Mouse (Mus musculus) stomach, postnatal 0 days (tissue): ENCODE measurements around the gene Tshb. TPM values are rescaled to one million over a fixed set of nuclear protein-coding genes. Genes with fewer than 3 reads are reported as not detected.
A peak's percentile ranks its signal among the peaks of the same experiment; 100 is the strongest.

Experiments
- ATAC-seq: fragments of 200-750 bp; cut with Nextera tagmentation; 2 replicates; pipeline ENCODE4 v1.8.0; 2017; ENCODE audit not compliant: low FRiP score, low TSS enrichment
- DNase-seq: peaks from one replicate; pipeline ENCODE4 v3.0.0-alpha.2; 2016; ENCODE audit warnings: low spot score
- H3K27ac ChIP-seq: fragments of 300-500 bp; sonication (generic); replicated peaks from 2 replicates; pipeline ENCODE4 v1.5.1; 2014; ENCODE audit warnings: mild to moderate bottlenecking, control low read depth
- H3K27me3 ChIP-seq: fragments of 300-500 bp; sonication (generic); 2 replicates; pipeline ENCODE4 v1.6.1; 2014; ENCODE audit warnings: low read length; ENCODE audit not compliant: control insufficient read depth, insufficient read depth
- H3K36me3 ChIP-seq: fragments of 300-500 bp; sonication (generic); 2 replicates; pipeline ENCODE4 v1.6.1; 2014; ENCODE audit warnings: low read length, mixed read lengths; ENCODE audit not compliant: control insufficient read depth, insufficient read depth
- H3K4me1 ChIP-seq: fragments of 300-500 bp; sonication (generic); replicated peaks from 2 replicates; pipeline ENCODE4 v1.6.1; 2014; ENCODE audit warnings: antibody characterized with exemption; ENCODE audit not compliant: control insufficient read depth, insufficient read depth
- H3K4me2 ChIP-seq: fragments of 300-500 bp; sonication (generic); replicated peaks from 2 replicates; pipeline ENCODE4 v1.6.1; 2014; ENCODE audit warnings: low read depth, mild to moderate bottlenecking, control low read depth, moderate library complexity
- H3K4me3 ChIP-seq: fragments of 300-500 bp; sonication (generic); 2 replicates; pipeline ENCODE4 v1.5.1; 2014; ENCODE audit warnings: low read depth, low read length, control low read depth
- H3K9ac ChIP-seq: fragments of 300-500 bp; sonication (generic); 2 replicates; pipeline ENCODE4 v1.6.1; 2014; ENCODE audit warnings: mild to moderate bottlenecking, low read length, control low read depth, mixed read lengths
- H3K9me3 ChIP-seq: fragments of 300-500 bp; sonication (generic); 2 replicates; pipeline ENCODE4 v1.6.1; 2016; ENCODE audit warnings: low read length; ENCODE audit not compliant: control insufficient read depth
- CTCF ChIP-seq: IDR thresholded peaks from 2 replicates; pipeline ENCODE4 v1.5.1; 2016; ENCODE audit warnings: antibody characterized with exemption, low read depth, mild to moderate bottlenecking, moderate library complexity
- EP300 ChIP-seq: optimal IDR thresholded peaks from 2 replicates; pipeline ENCODE3; 2016; ENCODE audit warnings: antibody characterized with exemption
- WGBS: fragments of 180-500 bp; shearing (Covaris S2); extraction: QIAGEN DNeasy Blood & Tissue Kit; methylation state at CpG from one replicate; pipeline ENCODE4 v1.1.7; 2014; 5-methylcytosine and 5-hydroxymethylcytosine counted together
- polyA plus RNA-seq: library from polyadenylated mRNA; unstranded; fragments of >200 nt; fragmentation: Nextera tagmentation; extraction: Ambion mirVana; gene quantifications from 2 replicates; pipeline ENCODE4 v1.2.1, GENCODE M21; 2015

Gene Tshb
- polyA plus RNA-seq, 1 experiment from 2014 or later, result 0.15 TPM

DNA sequence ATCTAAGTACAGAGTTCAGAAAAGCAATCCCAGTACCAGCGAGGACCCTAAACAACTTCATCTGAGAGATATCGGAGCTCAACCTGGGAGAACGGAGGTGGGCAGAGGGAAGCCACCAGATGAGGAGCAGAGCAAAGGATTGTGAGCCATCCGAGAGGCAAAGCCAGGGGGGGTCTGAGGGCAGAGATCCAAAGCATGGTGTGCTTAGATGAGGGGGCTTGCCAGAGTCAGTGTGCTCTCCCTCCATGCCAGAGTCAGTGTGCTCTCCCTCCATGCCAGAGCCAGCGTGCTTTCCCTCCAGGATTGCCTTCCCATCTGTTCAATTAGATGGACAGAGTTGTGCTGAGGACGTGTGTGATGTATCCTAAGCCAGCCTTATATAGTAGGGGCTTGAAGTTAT, 45.4 kb downstream of the Tshb start:
- no peak for TF ChIP-seq CTCF
- no peak for TF ChIP-seq EP300
- DNase-seq (no peak), ATAC-seq (no peak)
- H3K9ac ChIP-seq, result peak overlapping the region; percentile 36; the same call in 1 of the 2 replicates
- peaks cover 2% of the 10 kb centered on the region for H3K4me1 ChIP-seq
- no peaks in the 10 kb centered on the region for H3K27me3 ChIP-seq
- WGBS, result 79% methylated on average over 6 of the region's 6 CpGs
- peak overlapping the region; percentile 8 for H3K4me2 ChIP-seq
- peak overlapping the region; percentile 18; the same call in 1 of the 2 replicates for H3K27ac ChIP-seq
- H3K4me3 ChIP-seq, result no peak overlapping the region
- H3K9me3 ChIP-seq, result no peaks in the 10 kb centered on the region
- no peaks in the 10 kb centered on the region for H3K36me3 ChIP-seq

DNA sequence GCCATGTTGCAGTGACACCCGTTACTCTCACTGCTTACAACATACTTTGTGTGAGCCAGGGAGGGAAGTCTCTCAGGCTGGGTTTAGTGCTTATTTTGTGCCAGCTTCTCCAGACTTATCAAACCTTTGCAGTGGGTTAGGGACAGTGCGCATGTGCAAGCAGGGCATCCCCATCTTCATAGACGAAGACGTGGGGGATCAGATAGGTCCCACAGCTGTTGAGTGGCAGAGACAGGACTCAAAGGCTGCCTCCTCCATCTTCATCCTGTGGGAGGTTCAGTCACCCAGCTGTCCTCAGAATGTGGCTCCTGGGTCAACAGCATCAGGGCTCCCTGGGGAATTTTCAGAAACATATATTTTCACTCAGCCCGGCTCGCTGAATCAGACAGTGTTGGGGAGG, 46.1 kb downstream of the Tshb start:
- ATAC-seq (no peak), DNase-seq (no peak)
- WGBS, result 71% methylated on average over 6 of the region's 6 CpGs
- H3K9me3 ChIP-seq, result no peaks in the 10 kb centered on the region
- no peaks in the 10 kb centered on the region for H3K27me3 ChIP-seq
- H3K9ac ChIP-seq, result no peak overlapping the region
- no peaks in the 10 kb centered on the region for H3K36me3 ChIP-seq
- H3K4me1 ChIP-seq, result no peaks in the 10 kb centered on the region; the same call in 1 of the 2 replicates
- peak overlapping the region; percentile 73; the same call in 1 of the 2 replicates for H3K4me3 ChIP-seq
- no peak overlapping the region for H3K27ac ChIP-seq
- H3K4me2 ChIP-seq, result peak overlapping the region; percentile 88
- TF ChIP-seq CTCF (no peak), EP300 (no peak)

DNA sequence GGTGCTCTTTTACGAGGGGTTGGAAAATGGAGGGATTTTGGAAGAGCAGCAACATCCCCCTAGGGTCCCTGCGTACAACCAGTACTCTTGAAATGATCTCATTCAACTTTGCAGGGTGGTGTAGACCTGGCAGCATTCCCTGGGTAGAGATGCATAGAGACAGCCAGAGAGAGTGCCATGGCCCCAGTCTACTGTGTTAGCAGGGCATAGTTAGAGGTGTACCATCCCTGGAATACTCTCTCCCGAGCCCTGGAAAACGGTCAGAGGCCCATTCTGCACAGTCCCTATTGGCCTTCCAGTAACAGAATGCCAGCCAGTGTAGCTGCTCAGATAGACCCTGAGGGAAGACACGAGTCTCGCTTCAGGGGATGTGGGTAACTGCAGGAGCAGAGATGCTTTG, 46.9 kb downstream of the Tshb start:
- WGBS, result 62% methylated on average over 6 of the region's 6 CpGs
- DNase-seq (no peak), ATAC-seq (no peak)
- no peaks in the 10 kb centered on the region; the same call in 1 of the 2 replicates for H3K4me1 ChIP-seq
- no peaks in the 10 kb centered on the region for H3K36me3 ChIP-seq
- no peaks in the 10 kb centered on the region for H3K27me3 ChIP-seq
- H3K27ac ChIP-seq, result peak overlapping the region; percentile 18; the same call in 1 of the 2 replicates
- peak overlapping the region; percentile 73 for H3K4me3 ChIP-seq
- H3K9ac ChIP-seq, result peak overlapping the region; percentile 77
- H3K9me3 ChIP-seq, result no peaks in the 10 kb centered on the region
- H3K4me2 ChIP-seq, result peak overlapping the region; percentile 88
- TF ChIP-seq CTCF (no peak), EP300 (no peak)

DNA sequence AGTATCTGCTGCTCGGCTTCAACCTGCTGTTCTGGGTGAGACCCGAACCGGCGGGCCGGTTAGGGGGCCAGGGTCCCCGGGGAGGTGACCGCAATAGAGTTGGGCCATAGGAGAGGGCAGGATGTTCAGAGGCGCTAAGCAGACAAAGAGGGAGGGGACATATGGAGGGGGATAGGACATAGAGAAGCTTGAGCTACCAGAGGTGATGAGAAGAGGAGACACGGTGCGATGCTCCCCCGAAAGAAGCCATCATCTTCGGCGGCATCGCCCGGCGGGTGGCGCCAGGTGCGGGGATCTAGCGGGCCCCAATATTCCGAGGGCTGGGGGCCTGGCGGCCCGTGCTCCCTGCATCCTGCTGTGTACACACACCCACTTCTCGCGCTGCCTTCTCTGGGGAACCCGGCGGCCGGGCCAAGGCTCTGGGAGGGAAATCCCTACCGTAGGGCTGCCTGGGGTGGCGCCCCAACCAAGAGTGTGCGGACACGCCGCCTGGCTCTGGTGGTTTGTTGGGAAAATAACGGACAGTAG, 47.4 kb downstream of the Tshb start:
- H3K9me3 ChIP-seq, result no peaks in the 10 kb centered on the region
- H3K27ac ChIP-seq, result peak overlapping the region; percentile 92
- ATAC-seq, result peak; percentile 79
- TF ChIP-seq EP300, result no peak
- peak; percentile 54 for TF ChIP-seq CTCF
- H3K4me3 ChIP-seq, result peak overlapping the region; percentile 73
- H3K36me3 ChIP-seq, result no peaks in the 10 kb centered on the region
- H3K4me1 ChIP-seq, result no peaks in the 10 kb centered on the region; the same call in 1 of the 2 replicates
- WGBS, result under 1% methylated on average over 33 of the region's 33 CpGs
- no peaks in the 10 kb centered on the region for H3K27me3 ChIP-seq
- H3K4me2 ChIP-seq, result peak overlapping the region; percentile 88
- DNase-seq, result peak; percentile 77
- H3K9ac ChIP-seq, result peak overlapping the region; percentile 77

DNA sequence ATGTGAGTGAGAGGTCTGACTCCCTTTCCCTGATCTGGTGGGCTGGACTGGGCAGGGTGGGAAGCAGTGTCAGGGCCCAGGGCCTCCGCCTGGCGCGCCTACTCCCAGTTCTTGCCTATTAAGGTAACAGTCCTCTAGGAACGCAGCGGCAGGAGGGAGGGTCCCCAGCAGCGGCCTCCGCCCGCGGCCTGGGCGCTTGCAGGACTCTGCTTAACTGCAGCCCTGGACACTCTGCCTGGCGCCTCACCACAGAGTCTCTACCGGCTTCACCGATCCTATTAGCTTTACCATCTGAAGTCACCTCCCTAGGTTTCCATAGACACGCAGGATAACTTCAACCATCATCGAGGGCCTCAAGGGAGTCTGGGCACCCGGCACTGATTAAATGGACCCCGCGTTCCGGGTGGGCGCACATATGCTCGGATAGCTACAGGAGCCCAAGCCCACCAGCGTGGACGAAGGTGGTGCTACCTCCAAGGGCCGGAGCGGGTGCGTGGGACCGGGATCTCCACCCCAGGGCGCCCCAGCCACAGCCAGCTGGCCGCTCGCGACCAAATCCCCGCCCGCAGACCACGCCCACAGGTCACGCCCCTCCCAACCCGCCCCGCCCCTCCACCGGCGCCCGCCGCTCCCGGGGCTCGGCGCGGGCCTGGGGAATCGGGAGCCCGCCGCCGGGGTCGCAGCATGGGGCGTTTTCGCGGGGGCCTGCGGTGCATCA, 48.0 kb downstream of the Tshb start, which contains the start of gene Tspan2:
Gene Tspan2, plus strand, starts transcription at position 217 of the 718 bp plus-strand sequence.
- no peaks in the 10 kb centered on the region for H3K27me3 ChIP-seq
- peak within 1 kb of the TSS; percentile 77 for H3K9ac ChIP-seq
- DNase-seq (peak; percentile 87), ATAC-seq (peak; percentile 83)
- TF ChIP-seq CTCF (0 out of 2 replicates have a peak, but pooled peaks have one; percentile 5), EP300 (no peak)
- H3K27ac ChIP-seq, result peak within 1 kb of the TSS; percentile 92
- H3K4me1 ChIP-seq, result no peaks in the 10 kb centered on the region; the same call in 1 of the 2 replicates
- no peaks in the 10 kb centered on the region for H3K36me3 ChIP-seq
- peak within 1 kb of the TSS; percentile 88 for H3K4me2 ChIP-seq
- 2% methylated on average over 50 of the region's 54 CpGs for WGBS
- H3K4me3 ChIP-seq, result peak within 1 kb of the TSS; percentile 73
- no peaks in the 10 kb centered on the region for H3K9me3 ChIP-seq

DNA sequence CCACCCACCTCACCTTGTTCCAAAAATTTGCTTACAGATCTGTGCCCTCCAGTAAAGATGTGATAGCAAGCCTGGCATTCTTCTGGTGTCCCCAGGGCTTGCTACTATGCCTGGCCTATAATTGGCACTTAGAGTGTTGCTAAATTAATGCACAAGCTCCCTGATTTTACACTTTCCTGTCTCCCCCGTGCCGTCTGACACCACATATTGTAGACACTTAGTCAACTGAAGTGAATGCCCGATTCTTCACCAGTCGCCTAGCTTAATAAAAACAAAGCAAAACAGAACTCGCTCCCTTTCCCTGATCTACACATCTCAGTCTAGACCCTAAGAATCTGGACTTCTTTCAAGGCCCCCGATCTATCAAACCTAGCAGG, 48.6 kb downstream of the Tshb start:
- Histone ChIP-seq H3K4me2 (peak overlapping the region; percentile 88), H3K27ac (peak overlapping the region; percentile 92), H3K4me1 (no peaks in the 10 kb centered on the region; the same call in 1 of the 2 replicates), H3K36me3 (no peaks in the 10 kb centered on the region), H3K9me3 (no peaks in the 10 kb centered on the region), H3K27me3 (no peaks in the 10 kb centered on the region), H3K4me3 (peak overlapping the region; percentile 73), H3K9ac (peak overlapping the region; percentile 77)
- 38% methylated on average over 6 of the region's 6 CpGs for WGBS
- DNase-seq, result no peak
- no peak for ATAC-seq
- no peak for TF ChIP-seq CTCF
- TF ChIP-seq EP300, result no peak
